Mouse (Mus musculus): Measurements from ENCODE around the gene Sin3b. TPM values are rescaled to one million over a fixed set of nuclear protein-coding genes. Genes with fewer than 3 reads are reported as not detected.
"Not testable (repeated sequence)": the region's sequence is repeated elsewhere in the genome, so short reads cannot be mapped to it uniquely, and the experiment has no call there.

Sin3b gene
- polyA plus RNA-seq (2012; ENCODE audit: insufficient read depth, insufficient read length, low replicate concordance, missing spikeins) = 224 TPM in 1 of 2 replicates, not detected in the other

GRCm38 (mm10) chr8:72722769-72723650 lies at the start of gene Sin3b:
TSS of gene Sin3b (plus strand) at chr8:72723285.
- peaks cover 19% of the 10 kb centered on the region for H3K4me1 ChIP-seq (ENCODE audit: control insufficient read depth, insufficient read depth, low read length)
- peak within 1 kb of the TSS; percentile 87 for H3K4me3 ChIP-seq (ENCODE audit: insufficient read depth, low read depth, low read length)
- H3K27ac ChIP-seq (ENCODE audit: insufficient read depth, low read depth, low read length) = peak within 1 kb of the TSS; percentile 38; the same call in 1 of the 2 replicates
- 14% methylated on average over 56 of the region's 56 CpGs for WGBS
- TF ChIP-seq POLR2A (IDR thresholded peaks at IDR 0.05; ENCODE audit: insufficient read depth, low read depth, low read length) = peak; percentile 95
- TF ChIP-seq CTCF (IDR thresholded peaks at IDR 0.05; ENCODE audit: insufficient read depth, low read depth, low read length) = no peak

GRCm38 (mm10) chr8:72674184-72674583 lies 48.9 kb upstream of the Sin3b start:
- H3K4me3 ChIP-seq (ENCODE audit: insufficient read depth, low read depth, low read length) = no peak overlapping the region
- 98% methylated on average over 2 of the region's 2 CpGs for WGBS
- TF ChIP-seq POLR2A (IDR thresholded peaks at IDR 0.05; ENCODE audit: insufficient read depth, low read depth, low read length) (no peak), CTCF (IDR thresholded peaks at IDR 0.05; ENCODE audit: insufficient read depth, low read depth, low read length) (no peak)
- H3K4me1 ChIP-seq (ENCODE audit: control insufficient read depth, insufficient read depth, low read length) = no peaks in the 10 kb centered on the region
- no peak overlapping the region for H3K27ac ChIP-seq (ENCODE audit: insufficient read depth, low read depth, low read length)

GRCm38 (mm10) chr8:72676436-72676835 lies 46.6 kb upstream of the Sin3b start:
- TF ChIP-seq CTCF (IDR thresholded peaks at IDR 0.05; ENCODE audit: insufficient read depth, low read depth, low read length) = no peak
- TF ChIP-seq POLR2A (IDR thresholded peaks at IDR 0.05; ENCODE audit: insufficient read depth, low read depth, low read length) = no peak
- 74% methylated on average over 4 of the region's 4 CpGs for WGBS
- H3K4me3 ChIP-seq (ENCODE audit: insufficient read depth, low read depth, low read length) = no peak overlapping the region
- no peaks in the 10 kb centered on the region for H3K4me1 ChIP-seq (ENCODE audit: control insufficient read depth, insufficient read depth, low read length)
- no peak overlapping the region for H3K27ac ChIP-seq (ENCODE audit: insufficient read depth, low read depth, low read length)

- 70% methylated on average over 2 of the region's 2 CpGs for WGBS
- not testable (repeated sequence) for H3K27ac ChIP-seq (ENCODE audit: insufficient read depth, low read depth, low read length); H3K4me1 ChIP-seq (ENCODE audit: control insufficient read depth, insufficient read depth, low read length); H3K4me3 ChIP-seq (ENCODE audit: insufficient read depth, low read depth, low read length)
Observed at GRCm38 (mm10) chr8:72676844-72677243, 46.2 kb upstream of the Sin3b start.

GRCm38 (mm10) chr8:72677331-72677730 lies 45.8 kb upstream of the Sin3b start:
- 68% methylated on average over 5 of the region's 5 CpGs for WGBS
- H3K4me3 ChIP-seq (ENCODE audit: insufficient read depth, low read depth, low read length) = no peak overlapping the region
- H3K27ac ChIP-seq (ENCODE audit: insufficient read depth, low read depth, low read length) = no peak overlapping the region
- TF ChIP-seq POLR2A (IDR thresholded peaks at IDR 0.05; ENCODE audit: insufficient read depth, low read depth, low read length) (no peak), CTCF (IDR thresholded peaks at IDR 0.05; ENCODE audit: insufficient read depth, low read depth, low read length) (no peak)
- no peaks in the 10 kb centered on the region for H3K4me1 ChIP-seq (ENCODE audit: control insufficient read depth, insufficient read depth, low read length)

GRCm38 (mm10) chr8:72680133-72680532 lies 43.0 kb upstream of the Sin3b start:
- H3K4me3 ChIP-seq (ENCODE audit: insufficient read depth, low read depth, low read length) = no peak overlapping the region
- TF ChIP-seq POLR2A (IDR thresholded peaks at IDR 0.05; ENCODE audit: insufficient read depth, low read depth, low read length) (no peak), CTCF (IDR thresholded peaks at IDR 0.05; ENCODE audit: insufficient read depth, low read depth, low read length) (peak; percentile 39; the same call in 1 of the 2 replicates)
- H3K27ac ChIP-seq (ENCODE audit: insufficient read depth, low read depth, low read length) = no peak overlapping the region
- H3K4me1 ChIP-seq (ENCODE audit: control insufficient read depth, insufficient read depth, low read length) = peaks cover 5% of the 10 kb centered on the region; the same call in 1 of the 2 replicates
- 13% methylated on average over 3 of the region's 3 CpGs for WGBS

- Histone ChIP-seq H3K4me3 (ENCODE audit: insufficient read depth, low read depth, low read length) (no peak overlapping the region), H3K27ac (ENCODE audit: insufficient read depth, low read depth, low read length) (no peak overlapping the region), H3K4me1 (ENCODE audit: control insufficient read depth, insufficient read depth, low read length) (peaks cover 5% of the 10 kb centered on the region; the same call in 1 of the 2 replicates)
- TF ChIP-seq POLR2A (IDR thresholded peaks at IDR 0.05; ENCODE audit: insufficient read depth, low read depth, low read length) = no peak
- no peak for TF ChIP-seq CTCF (IDR thresholded peaks at IDR 0.05; ENCODE audit: insufficient read depth, low read depth, low read length)
- WGBS = 69% methylated on average over 4 of the region's 4 CpGs
Observed at GRCm38 (mm10) chr8:72682051-72682687, 40.9 kb upstream of the Sin3b start.

- H3K4me1 ChIP-seq (ENCODE audit: control insufficient read depth, insufficient read depth, low read length) = peaks cover 5% of the 10 kb centered on the region; the same call in 1 of the 2 replicates
- H3K4me3 ChIP-seq (ENCODE audit: insufficient read depth, low read depth, low read length) = no peak overlapping the region
- no peak overlapping the region for H3K27ac ChIP-seq (ENCODE audit: insufficient read depth, low read depth, low read length)
- no peak for TF ChIP-seq POLR2A (IDR thresholded peaks at IDR 0.05; ENCODE audit: insufficient read depth, low read depth, low read length)
- TF ChIP-seq CTCF (IDR thresholded peaks at IDR 0.05; ENCODE audit: insufficient read depth, low read depth, low read length) = no peak
- 58% methylated on average over 2 of the region's 2 CpGs for WGBS
Observed at GRCm38 (mm10) chr8:72683010-72683521, 40.0 kb upstream of the Sin3b start.

- H3K27ac ChIP-seq (ENCODE audit: insufficient read depth, low read depth, low read length); H3K4me1 ChIP-seq (ENCODE audit: control insufficient read depth, insufficient read depth, low read length); H3K4me3 ChIP-seq (ENCODE audit: insufficient read depth, low read depth, low read length): not testable (repeated sequence)
- WGBS = 54% methylated on average over 5 of the region's 5 CpGs
Observed at GRCm38 (mm10) chr8:72683572-72684099, 39.4 kb upstream of the Sin3b start.

Data from olfactory bulb, adult 2 months (tissue).